Mouse (Mus musculus): Measurements from ENCODE around the gene Lrrc61. TPM values are rescaled to one million over a fixed set of nuclear protein-coding genes. Genes with fewer than 3 reads are reported as not detected.

Gene Lrrc61
- total RNA-seq, 2 experiments from 2014 or later = 13.2 to 15.4 TPM

GRCm38 (mm10) chr6:48614756-48615155, 60.2 kb downstream of the Lrrc61 start:
- no peak for DNase-seq
- intact Hi-C loops (cut with DNase I; ENCODE audit: low total_unique reads) = no loop called here

GRCm38 (mm10) chr6:48620031-48620430, 65.4 kb downstream of the Lrrc61 start:
- DNase-seq = no peak
- intact Hi-C loops (cut with DNase I; ENCODE audit: low total_unique reads) = no loop called here

Other genes with a start within 250 kb of the Lrrc61 start
- 10 to 100 TPM in 1 of 2 experiments, 1 to 10 TPM in 1; 8.7 to 11.0 TPM for gene Krba1, start 159.2 kb upstream of the Lrrc61 start, total RNA-seq (2021)
- gene Zfp467, start 109.0 kb upstream of the Lrrc61 start, total RNA-seq (2021) = 10 to 100 TPM; 15.9 to 16.5 TPM
- 1 to 10 TPM in 1 of 2 experiments, under 1 TPM in 1; 0.16 to 1.1 TPM for gene Sspo, start 106.6 kb upstream of the Lrrc61 start, total RNA-seq (2021)
- gene Atp6v0e2, start 17.2 kb upstream of the Lrrc61 start, total RNA-seq (2021) = 10 to 100 TPM; 48.6 to 48.9 TPM
- 10 to 100 TPM; 22.2 to 35.7 TPM for gene Rarres2, start 18.0 kb downstream of the Lrrc61 start, total RNA-seq (2021)
- gene Gm45021, start 34.8 kb downstream of the Lrrc61 start, total RNA-seq (2021) = not detected
- 10 to 100 TPM; 18.5 to 19.0 TPM for gene Repin1, start 39.1 kb downstream of the Lrrc61 start, total RNA-seq (2021)
- 1 to 10 TPM in 1 of 2 experiments, not detected in 1; 2.0 TPM for gene Gm44965, start 39.1 kb downstream of the Lrrc61 start, total RNA-seq (2021)
- gene Zfp775, start 47.3 kb downstream of the Lrrc61 start, total RNA-seq (2021) = 1 to 10 TPM; 5.2 to 5.5 TPM
- under 1 TPM; 0.40 to 0.45 TPM for gene AI854703, start 72.0 kb downstream of the Lrrc61 start, total RNA-seq (2021)
- 1 to 10 TPM; 4.3 to 5.3 TPM for gene Gimap8, start 92.4 kb downstream of the Lrrc61 start, total RNA-seq (2021)
- 1 to 10 TPM; 1.6 to 2.2 TPM for gene Gimap9, start 121.3 kb downstream of the Lrrc61 start, total RNA-seq (2021)
- gene Gimap4, start 129.8 kb downstream of the Lrrc61 start, total RNA-seq (2021) = 10 to 100 TPM; 10.7 to 12.5 TPM
- gene Gimap6, start 153.4 kb downstream of the Lrrc61 start, total RNA-seq (2021) = 10 to 100 TPM; 21.8 to 22.0 TPM
- 1 to 10 TPM; 1.8 to 4.3 TPM for gene Gm28053, start 163.8 kb downstream of the Lrrc61 start, total RNA-seq (2021)
- not detected for gene Gimap7, start 163.8 kb downstream of the Lrrc61 start, total RNA-seq (2021)
- 1 to 10 TPM; 5.7 to 6.4 TPM for gene Gimap1, start 184.3 kb downstream of the Lrrc61 start, total RNA-seq (2021)
- gene Gimap5, start 191.4 kb downstream of the Lrrc61 start, total RNA-seq (2021) = 1 to 10 TPM; 3.6 to 4.5 TPM
- gene Gimap3, start 216.1 kb downstream of the Lrrc61 start, total RNA-seq (2021) = under 1 TPM in 1 of 2 experiments, not detected in 1; 0.22 TPM

Data from gastrocnemius, postnatal 14 days (tissue).